Mouse (Mus musculus): ENCODE data around the gene Rps16. TPM values are rescaled to one million over a fixed set of nuclear protein-coding genes. Genes with fewer than 3 reads are reported as not detected.
A peak's percentile ranks its signal among the peaks of the same experiment; 100 is the strongest.

The Rps16 gene
- polyA plus RNA-seq, 1 experiment: 6,019 TPM

DNA sequence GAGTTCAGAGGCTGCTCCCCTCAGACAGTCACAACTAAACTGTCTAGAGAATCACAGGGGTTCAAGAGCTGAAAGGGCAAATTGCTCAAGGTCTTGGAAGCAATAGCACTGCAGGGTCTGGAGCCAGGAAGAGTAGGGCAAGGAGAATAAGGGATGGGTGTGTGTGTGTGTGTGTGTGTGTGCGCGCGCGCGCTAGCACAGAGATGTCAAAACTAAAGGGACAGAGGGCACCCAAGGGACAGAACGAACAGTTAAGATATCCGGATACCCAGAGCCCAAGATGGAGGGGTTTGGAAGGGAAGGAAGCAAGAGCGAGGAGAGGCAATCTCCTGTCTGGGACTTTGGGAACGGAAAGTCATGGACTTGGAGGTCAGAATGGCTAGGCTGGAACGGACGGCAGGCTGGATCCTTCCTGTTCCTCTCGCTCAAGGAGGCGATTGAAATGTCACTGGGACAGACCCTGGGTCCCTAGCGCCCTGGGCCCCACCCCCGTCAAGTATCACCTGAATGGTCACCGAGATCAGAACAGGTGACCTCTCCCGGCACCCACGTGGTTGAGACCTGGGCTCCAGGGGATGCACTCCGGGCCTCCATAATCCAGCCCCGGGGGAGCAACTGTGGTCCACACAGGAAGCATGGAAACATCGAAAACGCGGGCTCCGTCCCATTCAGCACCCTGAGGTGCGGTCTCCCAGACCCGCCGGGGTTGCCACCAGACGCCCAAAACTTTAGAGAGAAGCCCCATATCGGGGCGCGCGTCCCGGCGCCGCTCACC, 39.1 kb upstream of the Rps16 start:
- H3K79me3 ChIP-seq (ENCODE audit: low read depth): peaks cover 8% of the 10 kb centered on the region
- peak overlapping the region; percentile 84 for H3K4me3 ChIP-seq (ENCODE audit: insufficient read depth, poor library complexity, severe bottlenecking)
- peaks cover 20% of the 10 kb centered on the region for H3K79me2 ChIP-seq (ENCODE audit: control insufficient read depth, insufficient read depth)
- H3ac ChIP-seq (ENCODE audit: control insufficient read depth, insufficient read length, low read depth): peak overlapping the region; percentile 66
- TF ChIP-seq USF1 (IDR thresholded peaks at IDR 0.05; ENCODE audit: low read depth) (no peak), MYOD1 (IDR thresholded peaks at IDR 0.05; ENCODE audit: control insufficient read depth, insufficient read length, low read depth) (no peak)
- H3K36me3 ChIP-seq (ENCODE audit: control insufficient read depth, insufficient read depth): peaks cover 47% of the 10 kb centered on the region
- H3K27me3 ChIP-seq (ENCODE audit: control insufficient read depth, insufficient read depth, insufficient read length): no peaks in the 10 kb centered on the region

DNA sequence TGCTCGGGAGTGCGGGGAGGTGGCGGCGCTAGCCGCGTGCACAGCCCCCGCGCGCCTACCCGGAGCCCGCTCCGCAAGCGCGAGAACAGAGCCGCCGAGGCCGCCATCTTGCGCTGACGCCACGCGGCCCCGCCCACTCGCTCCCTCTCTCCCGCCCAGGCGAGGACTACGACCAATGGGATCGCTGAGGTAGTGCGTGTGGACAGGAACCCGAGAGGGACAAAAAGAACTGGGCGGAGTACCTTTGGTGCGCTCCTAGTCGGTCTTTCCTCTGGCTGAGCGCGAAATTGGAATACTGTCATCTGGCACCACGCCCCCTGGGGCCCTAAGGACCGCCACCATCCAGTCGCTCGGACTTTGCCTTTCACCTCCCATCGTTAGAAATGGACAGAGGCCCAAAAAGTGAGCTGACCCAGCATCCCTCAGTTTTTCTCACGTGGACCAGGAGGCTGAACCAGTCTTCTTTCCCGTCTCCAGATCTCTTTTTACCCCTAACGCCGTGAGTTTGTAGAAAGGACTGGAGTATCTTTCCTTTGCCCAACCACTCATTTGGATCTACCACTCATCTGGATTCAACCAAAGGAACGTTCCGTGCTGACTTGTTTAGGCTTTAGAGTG, 38.4 kb upstream of the Rps16 start, which contains the start of gene Timm50:
Gene Timm50, minus strand, starts transcription at position 147 of the 618 bp plus-strand sequence.
- Histone ChIP-seq H3K4me3 (ENCODE audit: insufficient read depth, poor library complexity, severe bottlenecking) (peak within 1 kb of the TSS; percentile 84), H3ac (ENCODE audit: control insufficient read depth, insufficient read length, low read depth) (peak within 1 kb of the TSS; percentile 66), H3K27me3 (ENCODE audit: control insufficient read depth, insufficient read depth, insufficient read length) (no peaks in the 10 kb centered on the region), H3K79me3 (ENCODE audit: low read depth) (peaks cover 8% of the 10 kb centered on the region), H3K79me2 (ENCODE audit: control insufficient read depth, insufficient read depth) (peaks cover 20% of the 10 kb centered on the region), H3K36me3 (ENCODE audit: control insufficient read depth, insufficient read depth) (peaks cover 47% of the 10 kb centered on the region)
- TF ChIP-seq MAX (IDR thresholded peaks at IDR 0.05) (peak; percentile 66), USF1 (IDR thresholded peaks at IDR 0.05; ENCODE audit: low read depth) (no peak), CEBPB (IDR thresholded peaks at IDR 0.05; ENCODE audit: low read depth) (no peak)

DNA sequence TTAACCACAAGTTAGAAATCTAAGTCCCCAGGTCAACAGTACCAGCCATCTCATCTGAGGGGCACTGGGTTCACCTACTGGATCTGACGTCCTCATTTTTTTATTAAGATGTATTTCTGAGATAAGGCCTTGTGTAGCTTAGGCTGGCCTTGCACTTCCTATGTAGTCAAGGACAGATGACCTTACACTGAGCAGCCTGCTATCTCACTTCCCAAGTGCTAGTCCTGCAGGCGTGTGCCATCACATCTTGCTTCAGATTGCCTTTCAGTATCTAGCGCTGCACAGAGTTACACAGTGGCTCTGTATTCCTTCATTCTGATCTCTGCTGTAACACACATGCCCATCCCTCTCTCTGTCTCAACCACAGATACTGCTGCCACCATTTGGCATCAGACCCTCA, 32.4 kb upstream of the Rps16 start:
- Histone ChIP-seq H3K79me2 (ENCODE audit: control insufficient read depth, insufficient read depth) (no peaks in the 10 kb centered on the region), H3K79me3 (ENCODE audit: low read depth) (no peaks in the 10 kb centered on the region), H3K36me3 (ENCODE audit: control insufficient read depth, insufficient read depth) (peaks cover 86% of the 10 kb centered on the region), H3K4me3 (ENCODE audit: insufficient read depth, poor library complexity, severe bottlenecking) (no peak overlapping the region), H3ac (ENCODE audit: control insufficient read depth, insufficient read length, low read depth) (no peak overlapping the region), H3K27me3 (ENCODE audit: control insufficient read depth, insufficient read depth, insufficient read length) (no peaks in the 10 kb centered on the region)
- no peak for TF ChIP-seq MYOD1 (IDR thresholded peaks at IDR 0.05; ENCODE audit: control insufficient read depth, insufficient read length, low read depth)
- no peak for TF ChIP-seq CEBPB (IDR thresholded peaks at IDR 0.05; ENCODE audit: low read depth)
- TF ChIP-seq MAX (IDR thresholded peaks at IDR 0.05): no peak
- TF ChIP-seq MYOG (IDR thresholded peaks at IDR 0.05; ENCODE audit: control insufficient read depth, extremely low read depth, insufficient read length): no peak
- TF ChIP-seq USF1 (IDR thresholded peaks at IDR 0.05; ENCODE audit: low read depth): no peak
- no peak for TF ChIP-seq CTCF (IDR thresholded peaks at IDR 0.05; ENCODE audit: control insufficient read depth, insufficient read depth, insufficient read length)
- TF ChIP-seq FOSL1 (IDR thresholded peaks at IDR 0.05; ENCODE audit: insufficient read depth, low read length, poor library complexity, severe bottlenecking): no peak

DNA sequence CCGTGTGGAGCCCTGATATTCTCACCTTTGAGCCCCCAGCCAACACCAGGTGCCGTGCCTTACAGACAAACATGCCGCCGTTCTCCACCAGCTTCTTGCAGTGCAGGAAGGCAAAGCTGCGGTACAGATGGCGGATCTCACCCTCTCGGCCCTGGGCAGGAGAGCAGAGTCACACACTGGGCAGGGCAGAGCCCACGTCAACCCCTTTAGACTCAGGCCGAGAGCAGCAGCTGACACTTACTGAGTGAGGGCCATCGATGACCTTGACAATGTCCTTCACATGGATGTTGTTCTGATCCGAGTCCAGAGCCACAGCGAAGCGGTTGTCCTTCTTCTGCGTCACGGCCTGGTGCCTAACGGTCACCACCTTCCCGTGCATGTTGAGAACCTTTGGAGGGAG, 31.7 kb upstream of the Rps16 start:
- Histone ChIP-seq H3K4me3 (ENCODE audit: insufficient read depth, poor library complexity, severe bottlenecking) (no peak overlapping the region), H3ac (ENCODE audit: control insufficient read depth, insufficient read length, low read depth) (no peak overlapping the region), H3K79me3 (ENCODE audit: low read depth) (no peaks in the 10 kb centered on the region), H3K27me3 (ENCODE audit: control insufficient read depth, insufficient read depth, insufficient read length) (no peaks in the 10 kb centered on the region), H3K36me3 (ENCODE audit: control insufficient read depth, insufficient read depth) (peaks cover 92% of the 10 kb centered on the region), H3K79me2 (ENCODE audit: control insufficient read depth, insufficient read depth) (no peaks in the 10 kb centered on the region)
- TF ChIP-seq MYOG (IDR thresholded peaks at IDR 0.05; ENCODE audit: control insufficient read depth, extremely low read depth, insufficient read length) (no peak), MYOD1 (IDR thresholded peaks at IDR 0.05; ENCODE audit: control insufficient read depth, insufficient read length, low read depth) (no peak), CTCF (IDR thresholded peaks at IDR 0.05; ENCODE audit: control insufficient read depth, insufficient read depth, insufficient read length) (no peak), FOSL1 (IDR thresholded peaks at IDR 0.05; ENCODE audit: insufficient read depth, low read length, poor library complexity, severe bottlenecking) (no peak), CEBPB (IDR thresholded peaks at IDR 0.05; ENCODE audit: low read depth) (no peak), MAX (IDR thresholded peaks at IDR 0.05) (no peak), USF1 (IDR thresholded peaks at IDR 0.05; ENCODE audit: low read depth) (no peak)

GRCm38 (mm10) chr7:28321974-28322720, 28.3 kb upstream of the Rps16 start:
- Histone ChIP-seq H3K79me2 (ENCODE audit: control insufficient read depth, insufficient read depth) (no peaks in the 10 kb centered on the region), H3K27me3 (ENCODE audit: control insufficient read depth, insufficient read depth, insufficient read length) (no peaks in the 10 kb centered on the region), H3K79me3 (ENCODE audit: low read depth) (no peaks in the 10 kb centered on the region), H3ac (ENCODE audit: control insufficient read depth, insufficient read length, low read depth) (no peak overlapping the region), H3K36me3 (ENCODE audit: control insufficient read depth, insufficient read depth) (peaks cover 88% of the 10 kb centered on the region), H3K4me3 (ENCODE audit: insufficient read depth, poor library complexity, severe bottlenecking) (no peak overlapping the region)
- TF ChIP-seq FOSL1 (IDR thresholded peaks at IDR 0.05; ENCODE audit: insufficient read depth, low read length, poor library complexity, severe bottlenecking) (no peak), MAX (IDR thresholded peaks at IDR 0.05) (no peak), MYOD1 (IDR thresholded peaks at IDR 0.05; ENCODE audit: control insufficient read depth, insufficient read length, low read depth) (no peak), CTCF (IDR thresholded peaks at IDR 0.05; ENCODE audit: control insufficient read depth, insufficient read depth, insufficient read length) (no peak), USF1 (IDR thresholded peaks at IDR 0.05; ENCODE audit: low read depth) (no peak), CEBPB (IDR thresholded peaks at IDR 0.05; ENCODE audit: low read depth) (no peak), MYOG (IDR thresholded peaks at IDR 0.05; ENCODE audit: control insufficient read depth, extremely low read depth, insufficient read length) (no peak)
